Mouse (Mus musculus): Measurements from ENCODE around the gene Cers6. TPM values are rescaled to one million over a fixed set of nuclear protein-coding genes. Genes with fewer than 3 reads are reported as not detected.

Gene Cers6
- polyA plus RNA-seq, 1 experiment: 21.1 TPM

DNA sequence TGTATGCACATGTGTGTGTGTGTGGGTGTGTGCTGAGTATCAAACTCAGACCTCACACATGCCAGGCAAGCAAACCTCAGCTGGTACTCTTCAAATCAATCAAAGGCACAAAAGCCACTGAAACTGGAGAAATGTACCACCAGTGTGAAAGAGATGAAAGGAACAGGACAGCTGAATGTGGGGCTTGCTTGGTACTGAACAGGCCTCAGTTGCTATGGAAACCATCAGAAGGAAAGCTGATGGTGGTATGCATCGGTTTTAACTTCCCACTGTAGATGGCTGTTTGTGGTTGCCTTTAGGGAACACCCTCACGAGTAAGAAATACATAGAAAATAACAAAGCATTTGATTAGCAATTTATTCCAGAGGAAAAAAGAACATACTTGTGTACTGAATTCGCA, 264.2 kb downstream of the Cers6 start:
- DNase-seq: no peak
- Histone ChIP-seq H3K4me1 (replicated peaks; ENCODE audit: control insufficient read depth, insufficient read depth, low read length) (peaks cover 4% of the 10 kb centered on the region; the same call in 1 of the 2 replicates), H3K4me3 (ENCODE audit: control insufficient read depth, insufficient read depth, low read length) (no peak overlapping the region), H3K36me3 (ENCODE audit: control insufficient read depth, insufficient read depth, low read length) (no peaks in the 10 kb centered on the region), H3K27me3 (ENCODE audit: control insufficient read depth, insufficient read depth, low read length) (no peaks in the 10 kb centered on the region), H3K27ac (ENCODE audit: control insufficient read depth, insufficient read depth, low read length) (no peak overlapping the region)
- WGBS: 33% methylated on average over 3 of the region's 3 CpGs
- TF ChIP-seq POLR2A (IDR thresholded peaks at IDR 0.05; ENCODE audit: control insufficient read depth, extremely low read depth, insufficient read depth, low read length, poor library complexity) (no peak), CTCF (IDR thresholded peaks at IDR 0.05; ENCODE audit: borderline replicate concordance, control insufficient read depth, extremely low read depth, insufficient read depth, low read length, poor library complexity) (no peak)

DNA sequence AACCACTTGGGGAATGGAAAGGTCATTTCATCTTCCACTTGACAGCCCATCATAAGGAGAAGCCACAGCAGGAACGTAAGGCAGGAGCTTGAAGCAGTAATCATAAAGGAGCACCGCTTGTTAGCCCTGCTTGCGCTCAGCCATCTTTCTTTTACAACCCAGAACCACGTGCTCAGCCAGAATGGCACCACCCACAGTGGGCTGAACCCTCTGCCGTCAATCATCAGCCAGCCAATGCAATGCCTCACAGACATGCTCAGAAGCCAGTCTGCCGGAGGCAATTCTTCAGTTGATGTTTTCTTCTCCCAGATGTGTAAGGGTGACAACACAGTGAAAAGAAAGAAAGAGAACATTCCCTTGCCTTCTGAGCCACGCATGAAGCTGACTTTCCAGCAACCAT, 267.1 kb downstream of the Cers6 start:
- Histone ChIP-seq H3K4me1 (replicated peaks; ENCODE audit: control insufficient read depth, insufficient read depth, low read length) (peaks cover 4% of the 10 kb centered on the region; the same call in 1 of the 2 replicates), H3K36me3 (ENCODE audit: control insufficient read depth, insufficient read depth, low read length) (no peaks in the 10 kb centered on the region), H3K27ac (ENCODE audit: control insufficient read depth, insufficient read depth, low read length) (no peak overlapping the region), H3K27me3 (ENCODE audit: control insufficient read depth, insufficient read depth, low read length) (no peaks in the 10 kb centered on the region), H3K4me3 (ENCODE audit: control insufficient read depth, insufficient read depth, low read length) (no peak overlapping the region)
- DNase-seq: no peak
- 84% methylated on average over 7 of the region's 7 CpGs for WGBS
- TF ChIP-seq POLR2A (IDR thresholded peaks at IDR 0.05; ENCODE audit: control insufficient read depth, extremely low read depth, insufficient read depth, low read length, poor library complexity) (no peak), CTCF (IDR thresholded peaks at IDR 0.05; ENCODE audit: borderline replicate concordance, control insufficient read depth, extremely low read depth, insufficient read depth, low read length, poor library complexity) (no peak)

GRCm38 (mm10) chr2:69128921-69129395, 267.7 kb downstream of the Cers6 start:
- Histone ChIP-seq H3K4me1 (replicated peaks; ENCODE audit: control insufficient read depth, insufficient read depth, low read length) (peaks cover 4% of the 10 kb centered on the region; the same call in 1 of the 2 replicates), H3K27me3 (ENCODE audit: control insufficient read depth, insufficient read depth, low read length) (no peaks in the 10 kb centered on the region), H3K27ac (ENCODE audit: control insufficient read depth, insufficient read depth, low read length) (no peak overlapping the region), H3K4me3 (ENCODE audit: control insufficient read depth, insufficient read depth, low read length) (no peak overlapping the region), H3K36me3 (ENCODE audit: control insufficient read depth, insufficient read depth, low read length) (no peaks in the 10 kb centered on the region)
- 22% methylated on average over 10 of the region's 10 CpGs for WGBS
- TF ChIP-seq POLR2A (IDR thresholded peaks at IDR 0.05; ENCODE audit: control insufficient read depth, extremely low read depth, insufficient read depth, low read length, poor library complexity): no peak
- no peak for DNase-seq

DNA sequence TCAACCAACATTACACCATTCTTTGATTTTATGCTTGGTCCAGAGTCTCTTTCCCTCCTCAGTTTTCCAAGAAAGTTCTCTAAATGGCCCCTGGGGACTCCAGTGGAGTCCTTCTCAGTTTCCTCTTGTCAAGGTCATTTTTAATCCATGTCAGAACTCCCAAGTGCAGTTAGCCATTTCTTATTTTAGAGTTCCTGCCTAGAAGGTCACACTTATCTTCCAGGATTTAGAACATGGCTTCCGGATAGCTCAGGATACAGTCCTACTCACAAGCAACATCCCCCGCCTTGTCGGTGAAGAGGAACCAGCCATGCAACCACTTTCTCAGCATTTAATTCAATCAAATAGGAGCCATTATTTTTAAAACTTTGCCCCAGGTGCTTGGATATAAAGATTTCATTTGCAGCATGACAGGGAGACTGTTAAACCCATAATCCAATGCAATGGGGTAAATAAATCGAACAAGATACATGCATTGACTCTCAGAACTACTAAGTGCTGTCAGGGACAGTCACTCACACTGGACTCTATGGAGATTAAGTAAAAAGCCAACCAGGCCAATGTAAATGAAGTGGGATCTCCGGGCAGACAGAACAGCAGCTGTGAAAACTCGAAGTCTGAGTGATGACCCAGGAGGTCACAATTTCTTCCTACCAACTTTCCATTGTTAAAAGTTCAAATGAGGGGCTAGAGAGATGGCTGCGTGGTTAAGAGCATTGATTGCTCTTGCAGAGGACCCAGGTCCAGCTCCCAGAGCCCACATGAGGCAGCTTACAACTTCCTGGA, 268.4 kb downstream of the Cers6 start:
- Histone ChIP-seq H3K4me1 (replicated peaks; ENCODE audit: control insufficient read depth, insufficient read depth, low read length) (peaks cover 4% of the 10 kb centered on the region; the same call in 1 of the 2 replicates), H3K27ac (ENCODE audit: control insufficient read depth, insufficient read depth, low read length) (no peak overlapping the region), H3K27me3 (ENCODE audit: control insufficient read depth, insufficient read depth, low read length) (no peaks in the 10 kb centered on the region), H3K36me3 (ENCODE audit: control insufficient read depth, insufficient read depth, low read length) (no peaks in the 10 kb centered on the region), H3K4me3 (ENCODE audit: control insufficient read depth, insufficient read depth, low read length) (no peak overlapping the region)
- 86% methylated on average over 7 of the region's 7 CpGs for WGBS
- DNase-seq: no peak
- TF ChIP-seq CTCF (IDR thresholded peaks at IDR 0.05; ENCODE audit: borderline replicate concordance, control insufficient read depth, extremely low read depth, insufficient read depth, low read length, poor library complexity) (no peak), POLR2A (IDR thresholded peaks at IDR 0.05; ENCODE audit: control insufficient read depth, extremely low read depth, insufficient read depth, low read length, poor library complexity) (no peak)

- 96% methylated on average over 3 of the region's 3 CpGs for WGBS
- Histone ChIP-seq H3K4me3 (ENCODE audit: control insufficient read depth, insufficient read depth, low read length) (no peak overlapping the region), H3K4me1 (replicated peaks; ENCODE audit: control insufficient read depth, insufficient read depth, low read length) (peaks cover 11% of the 10 kb centered on the region), H3K27ac (ENCODE audit: control insufficient read depth, insufficient read depth, low read length) (no peak overlapping the region), H3K36me3 (ENCODE audit: control insufficient read depth, insufficient read depth, low read length) (no peaks in the 10 kb centered on the region), H3K27me3 (ENCODE audit: control insufficient read depth, insufficient read depth, low read length) (no peaks in the 10 kb centered on the region)
- no peak for DNase-seq
- no peak for TF ChIP-seq POLR2A (IDR thresholded peaks at IDR 0.05; ENCODE audit: control insufficient read depth, extremely low read depth, insufficient read depth, low read length, poor library complexity)
- no peak for TF ChIP-seq CTCF (IDR thresholded peaks at IDR 0.05; ENCODE audit: borderline replicate concordance, control insufficient read depth, extremely low read depth, insufficient read depth, low read length, poor library complexity)
These were observed 270.8 kb downstream of the Cers6 start for GRCm38 (mm10) chr2:69132046-69132445.

GRCm38 (mm10) chr2:69132488-69133040, 271.3 kb downstream of the Cers6 start:
- no peak for DNase-seq
- 88% methylated on average over 5 of the region's 5 CpGs for WGBS

More at GRCm38 (mm10) chr2:69132488-69133040, 271.3 kb downstream of the Cers6 start:
- H3K27ac ChIP-seq (ENCODE audit: control insufficient read depth, insufficient read depth, low read length): no peak overlapping the region
- TF ChIP-seq CTCF (IDR thresholded peaks at IDR 0.05; ENCODE audit: borderline replicate concordance, control insufficient read depth, extremely low read depth, insufficient read depth, low read length, poor library complexity) (no peak), POLR2A (IDR thresholded peaks at IDR 0.05; ENCODE audit: control insufficient read depth, extremely low read depth, insufficient read depth, low read length, poor library complexity) (no peak)
- no peaks in the 10 kb centered on the region for H3K36me3 ChIP-seq (ENCODE audit: control insufficient read depth, insufficient read depth, low read length)
- peaks cover 11% of the 10 kb centered on the region for H3K4me1 ChIP-seq (replicated peaks; ENCODE audit: control insufficient read depth, insufficient read depth, low read length)
- H3K27me3 ChIP-seq (ENCODE audit: control insufficient read depth, insufficient read depth, low read length): no peaks in the 10 kb centered on the region
- H3K4me3 ChIP-seq (ENCODE audit: control insufficient read depth, insufficient read depth, low read length): no peak overlapping the region
